Mouse (Mus musculus): ENCODE measurements around the gene Tspan12.
A peak's percentile ranks its signal among the peaks of the same experiment; 100 is the strongest.
"Not testable (repeated sequence)": the region's sequence is repeated elsewhere in the genome, so short reads cannot be mapped to it uniquely, and the experiment has no call there.

Gene Tspan12

DNA sequence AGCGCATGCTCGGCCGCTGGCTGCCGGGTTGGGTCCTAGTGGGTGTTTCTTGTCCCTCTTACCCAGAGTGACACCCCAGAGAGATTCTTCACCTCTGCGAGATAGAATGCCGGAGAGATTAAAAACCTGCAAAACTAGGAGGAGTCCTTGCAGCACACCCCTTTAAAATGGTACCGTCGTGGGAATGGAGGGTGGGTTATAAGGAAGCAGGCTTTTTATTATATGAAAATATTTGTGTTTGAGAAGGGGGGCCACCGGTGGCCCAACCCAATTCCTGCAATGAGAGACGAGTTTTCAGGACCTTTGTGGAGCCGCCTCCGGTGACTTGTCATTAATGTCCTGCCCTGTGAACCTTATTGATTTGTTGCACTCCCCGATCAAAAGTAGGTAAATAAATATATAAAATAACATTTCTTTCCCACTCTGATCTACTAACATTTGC lies at the start of gene Tspan12:
Tspan12 (minus strand) TSS at position 172 of the 442 bp plus-strand sequence.
- DNase-seq (ENCODE audit: low read depth, low spot score), result no peak

GRCm38 (mm10) chr6:21894451-21894850 lies 42.1 kb upstream of the Tspan12 start:
- DNase-seq (ENCODE audit: low read depth, low spot score), result peak; percentile 35

DNA sequence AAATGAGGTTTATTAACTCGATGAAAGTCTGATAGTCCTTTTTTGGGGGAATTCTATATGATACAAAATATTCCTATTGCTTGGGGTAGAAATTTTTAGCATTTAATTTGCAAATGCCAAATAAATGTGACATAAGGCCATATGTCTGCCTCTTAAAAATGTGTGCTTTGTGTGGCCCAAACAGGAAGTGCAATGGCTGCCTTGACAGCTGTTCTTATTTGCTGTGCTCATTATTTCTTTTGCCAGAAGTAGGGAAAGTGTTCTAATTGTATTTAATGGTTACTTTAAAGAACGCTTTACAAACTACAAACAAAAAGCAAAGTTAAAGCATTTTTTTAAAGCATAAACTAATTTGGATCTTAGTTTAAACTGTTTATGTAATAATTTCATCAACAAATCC lies 36.8 kb upstream of the Tspan12 start:
- DNase-seq (ENCODE audit: low read depth, low spot score), result peak; percentile 26

- DNase-seq (ENCODE audit: low read depth, low spot score), result not testable (repeated sequence)
Observed at GRCm38 (mm10) chr6:21887971-21888370, 35.7 kb upstream of the Tspan12 start.

DNA sequence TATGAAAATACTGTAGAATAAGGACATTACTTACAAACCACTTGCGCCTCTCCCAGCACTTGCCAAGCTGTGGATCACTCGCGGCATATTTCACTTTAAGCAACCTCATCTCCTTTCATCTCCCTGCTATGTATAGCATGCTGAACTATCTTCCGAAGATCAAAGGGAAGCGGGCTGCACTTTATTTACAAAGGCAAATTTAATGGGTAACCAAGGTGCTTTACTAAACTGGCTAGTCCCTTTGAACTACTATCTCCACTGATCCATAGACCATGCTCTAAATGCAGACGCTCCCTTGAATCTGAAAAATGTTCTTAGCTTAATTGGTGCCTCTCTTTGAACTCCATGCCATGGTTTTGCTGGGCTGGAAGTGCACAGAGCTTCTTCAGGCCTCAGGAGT lies 27.2 kb upstream of the Tspan12 start:
- no peak for DNase-seq (ENCODE audit: low read depth, low spot score)

GRCm38 (mm10) chr6:21867310-21867709 lies 15.0 kb upstream of the Tspan12 start:
- no peak for DNase-seq (ENCODE audit: low read depth, low spot score)

GRCm38 (mm10) chr6:21864179-21864578 lies 11.9 kb upstream of the Tspan12 start:
- DNase-seq (ENCODE audit: low read depth, low spot score), result no peak

- DNase-seq (ENCODE audit: low read depth, low spot score), result no peak
Observed at GRCm38 (mm10) chr6:21863561-21863960, 11.2 kb upstream of the Tspan12 start.

- no peak for DNase-seq (ENCODE audit: low read depth, low spot score)
Observed at GRCm38 (mm10) chr6:21861316-21861715, 9.0 kb upstream of the Tspan12 start.

- no peak for DNase-seq (ENCODE audit: low read depth, low spot score)
Observed at GRCm38 (mm10) chr6:21857843-21858242, 5.5 kb upstream of the Tspan12 start.

GRCm38 (mm10) chr6:21855921-21856320 lies 3.6 kb upstream of the Tspan12 start:
- DNase-seq (ENCODE audit: low read depth, low spot score), result no peak

- peak; percentile 17 for DNase-seq (ENCODE audit: low read depth, low spot score)
Observed at GRCm38 (mm10) chr6:21853342-21853741, 1.0 kb upstream of the Tspan12 start.

- peak; percentile 76 for DNase-seq (ENCODE audit: low read depth, low spot score)
Observed at GRCm38 (mm10) chr6:21851596-21852343, 545 bp downstream of the Tspan12 start.

GRCm38 (mm10) chr6:21851346-21851595 lies 1.0 kb downstream of the Tspan12 start:
- no peak for DNase-seq (ENCODE audit: low read depth, low spot score)

DNA sequence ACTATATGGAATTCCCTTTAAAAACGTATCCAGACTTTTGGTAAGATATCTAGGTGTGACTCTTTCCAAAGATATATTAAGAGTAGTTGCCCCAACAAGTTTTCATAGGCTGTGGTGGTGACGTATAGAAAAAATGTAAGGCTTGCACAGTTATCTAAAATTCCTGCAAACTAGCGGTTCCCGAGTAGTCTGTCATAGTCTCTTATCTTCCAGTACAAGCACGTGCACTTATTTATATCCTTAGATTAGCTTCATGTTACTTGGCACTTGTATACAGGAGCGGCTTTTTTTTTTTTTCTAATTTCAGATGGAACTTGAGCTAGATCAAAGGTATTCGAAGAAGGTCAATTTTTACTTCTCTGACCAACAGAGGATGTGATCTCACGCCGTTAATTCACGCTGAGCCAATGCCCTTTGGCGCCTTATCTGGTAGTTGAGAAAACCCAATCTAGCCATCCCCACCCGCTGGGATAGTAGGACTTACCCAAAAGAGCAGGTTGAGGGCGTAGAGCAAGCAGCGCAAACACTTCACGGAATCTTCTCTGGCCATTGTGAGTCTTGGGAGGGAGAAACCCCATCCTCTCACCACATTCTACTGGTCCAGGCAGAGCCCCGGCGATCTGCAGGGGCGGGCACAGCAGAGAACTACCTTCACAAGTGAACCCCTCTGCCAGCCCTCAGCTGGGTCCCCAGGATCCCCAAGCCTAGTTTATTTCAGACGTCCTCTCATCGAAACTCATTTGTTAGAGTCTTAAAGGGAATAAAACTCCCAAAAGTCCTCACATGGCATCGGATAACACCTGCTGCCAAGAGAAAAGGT lies 1.6 kb downstream of the Tspan12 start:
- DNase-seq (ENCODE audit: low read depth, low spot score), result no peak

- DNase-seq (ENCODE audit: low read depth, low spot score), result no peak
Observed at GRCm38 (mm10) chr6:21848808-21849207, 3.5 kb downstream of the Tspan12 start.

- no peak for DNase-seq (ENCODE audit: low read depth, low spot score)
Observed at GRCm38 (mm10) chr6:21839976-21840775, 12.1 kb downstream of the Tspan12 start.

GRCm38 (mm10) chr6:21839244-21839814 lies 13.0 kb downstream of the Tspan12 start:
- no peak for DNase-seq (ENCODE audit: low read depth, low spot score)

- no peak for DNase-seq (ENCODE audit: low read depth, low spot score)
Observed at GRCm38 (mm10) chr6:21833531-21833930, 18.8 kb downstream of the Tspan12 start.

- no peak for DNase-seq (ENCODE audit: low read depth, low spot score)
Observed at GRCm38 (mm10) chr6:21831871-21832270, 20.4 kb downstream of the Tspan12 start.

- DNase-seq (ENCODE audit: low read depth, low spot score), result no peak
Observed at GRCm38 (mm10) chr6:21830931-21831330, 21.4 kb downstream of the Tspan12 start.

- no peak for DNase-seq (ENCODE audit: low read depth, low spot score)
Observed at GRCm38 (mm10) chr6:21829930-21830329, 22.4 kb downstream of the Tspan12 start.

All from forelimb bud, embryonic 11.5 days (tissue).